Mouse (Mus musculus): Measurements from ENCODE around the gene Fhl4.

DNA sequence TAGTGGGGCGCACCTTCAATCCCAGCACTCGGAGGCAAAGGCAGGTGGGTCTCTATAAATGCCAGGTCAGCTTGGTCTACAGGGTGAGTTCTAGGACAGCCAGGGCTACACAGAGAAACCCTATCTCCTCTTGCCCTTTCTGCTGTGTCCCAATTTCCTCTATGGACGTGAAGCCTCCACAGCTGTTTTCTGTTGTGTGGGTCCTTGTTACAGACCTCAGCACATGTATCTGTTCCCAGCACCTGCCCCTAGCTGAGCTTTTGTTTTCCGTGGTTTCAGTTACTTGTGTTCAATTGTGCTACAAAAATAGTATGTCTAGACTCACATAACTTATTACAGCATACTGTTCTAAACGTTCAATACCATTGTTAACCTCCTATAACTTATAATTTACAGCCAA lies 46.9 kb upstream of the Fhl4 start:
- TF ChIP-seq POLR2A (IDR thresholded peaks at IDR 0.05; ENCODE audit: insufficient read length, low read depth) = no peak
- no peak for TF ChIP-seq USF1 (IDR thresholded peaks at IDR 0.05; ENCODE audit: low read depth)
- no peak for TF ChIP-seq POLR2AphosphoS2 (IDR thresholded peaks at IDR 0.05; ENCODE audit: insufficient read length, low read depth)
- TF ChIP-seq MAX (IDR thresholded peaks at IDR 0.05; ENCODE audit: low read depth) = no peak
- TF ChIP-seq E2F4 (IDR thresholded peaks at IDR 0.05; ENCODE audit: insufficient read depth) = no peak
- no peak for TF ChIP-seq TCF12 (IDR thresholded peaks at IDR 0.05; ENCODE audit: insufficient read depth, poor library complexity, severe bottlenecking)
- TF ChIP-seq SRF (IDR thresholded peaks at IDR 0.05; ENCODE audit: control insufficient read depth, insufficient read length, low read depth) = no peak

All from myocyte (in vitro differentiated cells).